Mouse (Mus musculus): ENCODE data around the gene Nkain1.

Gene Nkain1

DNA sequence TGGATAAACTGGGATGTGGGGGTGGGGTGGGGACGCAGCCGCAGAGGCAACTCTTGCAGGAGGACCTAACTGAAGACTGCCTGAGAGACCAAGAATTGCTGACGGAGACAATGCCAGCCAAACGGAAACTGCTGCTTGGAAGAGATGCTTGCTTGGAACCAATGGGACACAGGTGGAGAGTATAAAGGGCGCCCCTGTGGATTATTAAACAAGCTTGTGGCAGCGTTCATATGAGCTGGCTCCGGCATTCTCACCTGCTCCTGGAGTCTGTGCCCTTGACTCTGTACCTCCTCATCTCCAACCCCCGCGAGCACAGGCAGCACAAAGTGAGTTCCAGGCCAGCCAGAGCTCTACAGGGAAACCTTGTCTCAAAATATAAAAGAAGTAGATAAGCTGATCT lies 23.5 kb downstream of the Nkain1 start:
- no peak for DNase-seq (ENCODE audit: low spot score)

DNA sequence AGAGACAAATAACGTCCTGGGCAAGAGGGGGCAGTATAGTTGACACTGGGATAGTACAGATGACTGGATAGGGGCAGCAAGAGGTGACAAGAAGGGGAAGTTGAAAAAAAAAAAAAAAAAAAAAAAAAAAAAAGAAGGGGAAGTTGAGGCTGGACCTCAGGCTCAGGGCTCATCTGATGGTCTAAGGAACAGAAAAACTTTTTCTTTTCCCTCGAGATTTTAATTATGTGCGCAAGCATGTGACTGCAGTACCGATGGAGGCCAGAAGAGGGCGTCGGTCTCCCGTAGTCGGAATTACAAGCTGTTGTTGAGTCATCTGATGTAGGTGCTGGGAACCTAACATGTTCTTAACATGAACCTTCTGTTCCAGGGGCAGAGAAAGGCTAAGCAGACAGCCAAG lies 24.8 kb downstream of the Nkain1 start:
- no peak for DNase-seq (ENCODE audit: low spot score)

DNA sequence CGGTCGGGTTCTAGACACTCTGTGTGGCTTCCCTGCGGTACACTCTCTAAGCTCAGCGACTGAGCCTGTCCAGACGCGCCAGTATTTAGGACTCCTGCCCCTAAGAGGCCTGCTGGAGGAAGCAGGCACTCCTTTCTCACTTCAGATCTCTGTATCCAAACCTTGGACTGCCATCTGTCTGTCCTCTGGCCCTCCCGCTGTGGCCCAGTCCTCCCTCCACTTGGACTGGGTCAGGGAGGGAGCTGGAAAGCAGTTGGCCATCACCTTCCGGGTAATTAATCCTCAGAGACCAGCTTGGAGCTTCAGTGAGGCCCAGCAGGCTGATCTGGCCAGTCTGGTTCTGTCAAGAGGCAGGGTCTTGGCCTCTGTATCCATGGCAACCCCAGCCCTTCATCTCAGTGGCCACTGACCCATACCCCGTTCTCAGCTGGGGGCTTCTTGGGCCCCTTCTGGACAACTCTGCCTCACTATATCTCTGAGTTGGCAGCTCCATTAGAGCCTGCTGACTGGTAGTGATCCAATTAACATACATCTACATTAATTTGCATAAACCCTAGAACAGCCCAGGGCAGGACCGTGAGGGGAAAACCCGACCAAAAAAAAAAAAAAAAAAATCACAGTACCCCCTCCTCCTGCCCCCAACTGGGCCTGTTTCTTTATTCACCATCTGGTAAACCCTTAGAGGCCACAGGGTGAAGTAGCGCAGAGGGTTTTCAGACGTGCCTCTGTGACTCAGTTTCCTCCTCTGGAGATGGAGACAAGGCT lies 27.0 kb downstream of the Nkain1 start:
- DNase-seq (ENCODE audit: low spot score): peak; percentile 93

GRCm38 (mm10) chr4:130544392-130544791 lies 29.6 kb downstream of the Nkain1 start:
- peak; percentile 25 for DNase-seq (ENCODE audit: low spot score)

DNA sequence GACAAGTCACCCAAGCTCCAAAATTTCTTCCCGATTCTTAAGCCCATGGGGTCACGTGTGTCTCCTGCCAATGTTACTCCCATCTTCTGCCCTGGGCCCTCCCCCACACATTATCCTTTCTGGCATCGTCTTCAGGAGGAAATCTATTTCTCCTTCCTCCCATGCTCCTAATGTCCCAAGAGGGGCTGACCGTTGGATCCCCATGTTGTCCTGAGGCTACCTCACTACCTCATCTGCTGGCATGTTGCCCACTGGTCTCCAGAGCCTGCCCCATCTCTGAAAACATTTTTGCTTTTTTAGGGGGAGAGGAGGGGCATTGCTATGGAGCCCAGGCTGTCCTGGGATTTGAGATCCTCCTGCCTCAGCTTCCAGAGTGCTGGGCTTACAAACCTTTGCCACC lies 30.9 kb downstream of the Nkain1 start:
- DNase-seq (ENCODE audit: low spot score): no peak

GRCm38 (mm10) chr4:130540831-130541230 lies 33.1 kb downstream of the Nkain1 start:
- DNase-seq (ENCODE audit: low spot score): no peak

- no peak for DNase-seq (ENCODE audit: low spot score)
Measured at GRCm38 (mm10) chr4:130539706-130540105, 34.3 kb downstream of the Nkain1 start.

DNA sequence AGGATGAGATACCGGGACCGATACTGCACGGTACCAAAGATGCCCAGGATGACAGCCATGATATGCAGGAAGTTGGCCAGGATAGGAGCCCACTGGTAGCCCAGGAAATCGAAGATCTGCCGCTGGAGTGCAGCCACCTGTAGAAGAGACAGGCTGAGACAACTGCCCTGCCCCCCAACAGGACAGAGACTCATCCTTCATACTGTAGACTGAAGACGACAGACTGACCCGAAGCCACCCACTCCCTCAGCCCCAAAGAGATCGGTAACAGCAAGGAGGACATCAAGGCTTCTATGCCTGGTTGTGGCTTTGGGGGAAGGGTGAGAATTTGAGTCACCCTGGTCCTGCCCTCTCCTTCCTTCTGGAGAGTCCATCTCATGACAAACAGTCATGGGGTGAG lies 34.9 kb downstream of the Nkain1 start:
- DNase-seq (ENCODE audit: low spot score): no peak

- no peak for DNase-seq (ENCODE audit: low spot score)
Measured at GRCm38 (mm10) chr4:130537371-130537770, 36.6 kb downstream of the Nkain1 start.

DNA sequence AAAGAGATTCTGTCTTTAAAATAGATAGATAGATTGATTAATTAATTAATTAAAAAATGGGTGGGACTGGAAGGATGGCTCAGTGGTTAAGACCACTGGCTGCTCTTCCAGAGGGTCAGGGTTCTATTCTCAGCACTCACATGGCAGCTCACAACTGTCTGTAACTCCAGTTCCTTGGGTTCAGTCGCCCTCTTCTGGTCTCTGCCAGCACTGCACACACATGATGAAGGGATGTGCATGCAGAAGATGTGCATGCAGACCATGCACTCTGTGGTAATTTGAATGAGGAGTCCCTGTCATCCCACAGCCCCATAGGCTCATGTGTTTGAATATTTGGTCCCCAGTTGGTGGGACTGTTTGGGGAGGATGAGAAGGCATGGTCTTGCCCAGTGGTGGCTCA lies 38.2 kb downstream of the Nkain1 start:
- DNase-seq (ENCODE audit: low spot score): no peak

- DNase-seq (ENCODE audit: low spot score): peak; percentile 89
Measured at GRCm38 (mm10) chr4:130533975-130534374, 40.0 kb downstream of the Nkain1 start.

- no peak for DNase-seq (ENCODE audit: low spot score)
Measured at GRCm38 (mm10) chr4:130532347-130532746, 41.6 kb downstream of the Nkain1 start.

DNA sequence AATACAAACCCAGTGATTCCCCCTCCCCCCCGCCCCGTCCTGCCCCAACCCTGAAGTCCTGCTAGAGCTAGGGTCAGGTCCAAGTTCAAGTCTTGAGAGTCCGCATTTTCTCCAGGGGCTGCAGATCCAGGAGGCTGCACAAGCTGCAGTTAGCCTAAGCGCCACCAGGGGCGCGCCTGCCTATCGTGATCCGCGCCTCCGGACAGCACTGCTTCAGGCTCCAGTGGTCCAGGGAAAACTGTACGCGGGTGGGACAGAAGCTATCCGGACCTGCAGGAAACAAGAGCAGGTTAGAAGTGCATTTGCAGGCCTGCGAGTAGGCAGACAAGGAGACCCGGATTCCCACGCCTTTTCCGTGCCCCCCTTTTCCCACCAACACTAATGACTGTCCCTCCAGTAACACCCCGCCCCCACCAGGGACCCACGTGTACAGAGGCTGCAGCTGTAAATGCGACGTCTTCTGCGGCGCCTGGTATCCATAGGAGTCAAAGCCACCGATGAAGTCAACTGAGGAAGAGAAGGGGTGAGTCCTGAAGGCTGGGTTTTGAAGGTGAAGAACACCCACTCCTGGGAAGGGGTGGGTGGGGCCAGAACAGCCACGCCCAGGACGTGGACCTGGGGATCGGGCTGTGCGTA lies 42.2 kb downstream of the Nkain1 start:
- DNase-seq (ENCODE audit: low spot score): peak; percentile 78

DNA sequence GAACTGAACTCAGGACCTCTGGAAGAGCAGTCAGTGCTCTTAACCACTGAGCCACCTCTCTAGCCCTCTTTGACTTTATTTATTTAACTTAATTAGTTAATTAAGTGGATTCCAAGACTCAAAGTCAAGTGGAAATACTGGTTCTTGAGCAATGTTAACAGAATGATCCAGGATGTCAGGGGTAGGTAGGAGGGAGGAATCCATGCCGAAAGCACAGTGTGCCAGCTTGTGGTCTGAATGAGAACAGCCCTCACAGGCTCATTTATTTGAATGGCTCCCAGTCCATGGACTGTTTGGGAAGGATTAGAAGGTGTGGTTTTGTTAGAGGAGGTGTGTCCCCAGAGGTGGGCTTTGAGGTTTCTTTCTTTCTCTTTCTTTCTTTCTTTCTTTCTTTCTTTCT lies 46.2 kb downstream of the Nkain1 start:
- DNase-seq (ENCODE audit: low spot score): no peak

DNA sequence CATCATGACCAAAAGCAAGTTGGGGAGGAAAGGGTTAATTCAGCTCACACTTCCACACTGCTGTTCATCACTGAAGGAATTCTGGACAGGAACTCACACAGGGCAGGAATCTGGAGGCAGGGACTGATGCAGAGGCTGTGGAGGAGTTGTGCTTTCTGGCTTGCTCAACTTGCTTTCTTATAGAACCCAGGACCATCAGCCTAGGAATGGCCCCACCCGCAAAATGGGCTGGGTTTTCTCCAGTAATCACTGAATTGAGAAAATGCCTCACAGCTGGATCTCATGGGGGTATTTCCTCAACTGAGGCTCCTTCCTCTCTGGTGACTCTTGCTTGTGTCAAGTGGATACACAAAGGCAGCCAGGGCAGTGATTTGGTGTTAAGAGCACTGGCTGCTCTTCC lies 48.9 kb downstream of the Nkain1 start:
- no peak for DNase-seq (ENCODE audit: low spot score)

DNA sequence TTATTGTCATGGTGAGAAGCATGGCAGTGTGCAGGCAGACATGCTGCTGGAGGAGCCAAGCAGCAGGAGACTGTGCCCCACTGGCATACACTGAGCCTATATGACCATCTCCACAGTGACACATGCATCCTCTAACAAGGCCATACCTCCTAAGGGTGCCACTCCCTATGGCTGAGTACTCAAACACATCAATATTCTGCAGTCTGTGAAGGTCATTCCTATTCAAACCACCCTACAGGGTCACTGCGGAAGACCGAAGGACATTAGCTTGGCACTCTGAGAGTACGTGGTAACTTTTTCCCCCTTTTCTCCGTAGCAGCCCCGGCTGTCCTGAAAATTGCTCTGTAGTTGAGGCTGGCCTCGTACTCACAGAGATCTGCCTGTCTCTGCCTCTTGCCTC lies 52.5 kb downstream of the Nkain1 start:
- DNase-seq (ENCODE audit: low spot score): no peak

GRCm38 (mm10) chr4:130520482-130520851 lies 53.5 kb downstream of the Nkain1 start:
- DNase-seq (ENCODE audit: low spot score): no peak

DNA sequence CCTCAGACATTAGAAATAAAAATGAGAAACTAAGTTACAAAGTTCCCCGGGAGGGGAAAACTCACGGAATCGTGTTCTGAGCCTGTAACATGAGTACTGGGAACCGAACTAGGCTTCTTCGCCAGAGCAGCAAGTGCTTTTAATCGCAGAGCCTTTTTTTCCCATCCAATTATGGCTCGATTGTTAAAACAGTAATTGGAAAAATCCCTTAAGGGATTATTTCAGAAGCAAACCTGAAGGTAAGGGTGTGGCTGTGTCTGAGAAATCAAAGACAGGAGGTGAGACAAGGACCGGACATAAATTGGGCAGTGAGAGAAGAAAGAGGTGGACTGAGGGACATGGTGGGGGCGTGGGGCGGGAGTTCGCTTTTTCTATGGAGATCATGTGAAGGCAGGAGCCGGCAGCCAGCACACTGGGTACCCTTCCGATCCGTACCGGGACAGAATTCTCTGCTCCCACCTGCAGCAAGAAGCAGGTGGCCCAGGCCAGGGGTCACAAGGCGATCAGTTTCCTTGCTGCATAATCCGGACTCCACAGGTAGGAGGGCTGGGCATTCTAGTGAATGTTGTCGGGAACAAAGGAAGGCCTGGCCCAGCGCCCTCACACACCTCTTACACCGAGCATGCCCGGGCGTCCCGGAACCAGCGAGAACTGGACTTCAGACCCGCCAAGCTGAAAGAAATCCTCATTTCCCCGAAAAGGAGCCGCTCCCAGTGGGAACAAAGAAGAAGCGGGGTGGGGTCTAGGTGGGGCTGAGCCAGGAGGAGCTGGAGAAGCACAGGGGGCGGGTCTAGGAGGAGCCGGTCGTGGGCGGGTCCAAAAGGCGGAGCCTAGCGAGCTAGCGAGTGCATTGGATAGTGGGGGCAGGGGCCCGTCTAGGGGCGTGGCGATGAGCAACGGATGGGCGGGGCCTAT lies 54.1 kb downstream of the Nkain1 start:
- peak; percentile 99 for DNase-seq (ENCODE audit: low spot score)

- DNase-seq (ENCODE audit: low spot score): no peak
Measured at GRCm38 (mm10) chr4:130516490-130516889, 57.5 kb downstream of the Nkain1 start.
